Mouse (Mus musculus) CH12.LX (cell line): Measurements from ENCODE around the gene Wasf1.

Experiments used
- CTCF ChIP-seq, 2 experiments: IDR thresholded peaks in 1 of 2; conservative IDR thresholded peaks in 1 of 2; 2 replicates each; pipeline ENCODE4 v1.5.1; 2011 to 2012; ENCODE audit warnings: low read depth in 2 of 2, low read length in 2 of 2, improper control_type of control experiment in 1 of 2, inconsistent platforms in 1 of 2, mild to moderate bottlenecking in 1 of 2, moderate library complexity in 1 of 2
- EP300 ChIP-seq: IDR thresholded peaks from 2 replicates; pipeline ENCODE4 v1.6.1; 2011; ENCODE audit warnings: low read length, improper control_type of control experiment
- POLR2A ChIP-seq: IDR thresholded peaks from 2 replicates; pipeline ENCODE4 v1.6.1; 2011; ENCODE audit warnings: low read depth, mild to moderate bottlenecking, improper control_type of control experiment, low read length

DNA sequence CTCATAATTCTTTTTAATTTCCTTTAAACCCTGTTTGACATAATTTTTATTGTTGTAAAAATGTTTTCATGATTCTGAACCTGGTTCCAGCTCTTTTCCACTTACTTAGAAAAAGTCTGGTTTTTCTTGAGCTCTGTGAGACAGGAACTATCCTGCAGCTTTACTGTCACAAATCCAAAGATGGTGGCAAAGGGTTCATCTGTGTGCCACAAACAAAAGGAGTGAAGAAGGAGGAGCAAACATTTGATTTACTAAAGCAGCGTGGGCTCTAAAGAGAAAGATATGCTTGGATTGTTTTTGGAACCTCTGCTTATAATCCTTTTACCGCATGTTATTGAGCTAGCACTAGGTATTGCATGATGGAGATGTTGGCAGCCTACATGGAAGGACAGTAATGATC is 4.0 kb downstream of the Wasf1 start:
- TF ChIP-seq POLR2A (no peak), CTCF (conservative IDR thresholded peaks at IDR 0.05 in 1 of 2, IDR thresholded peaks at IDR 0.05 in 1 of 2; ENCODE audit: low read depth in 2 of 2, low read length in 2 of 2) (no peak), EP300 (no peak)
